Mouse (Mus musculus): Measurements from ENCODE around the gene Rbms2.

GRCm38 (mm10) chr10:128194551-128195461 is 14.7 kb upstream of the Rbms2 start:
- TF ChIP-seq E2F4 (IDR thresholded peaks at IDR 0.05; ENCODE audit: insufficient read depth) (no peak), TCF3 (IDR thresholded peaks at IDR 0.05; ENCODE audit: insufficient read length, low read depth) (no peak), POLR2A (IDR thresholded peaks at IDR 0.05; ENCODE audit: insufficient read length, low read depth) (no peak)
